Mouse (Mus musculus) heart, embryonic 10.5 days (tissue): ENCODE results near the gene Rpl15. TPM values are rescaled to one million over a fixed set of nuclear protein-coding genes. Genes with fewer than 3 reads are reported as not detected.

Experiments used
- polyA plus RNA-seq: library from polyadenylated mRNA; unstranded; fragments of >200 nt; fragmentation: Nextera tagmentation; extraction: Ambion mirVana; gene quantifications from 2 replicates; pipeline ENCODE4 v1.2.1, GENCODE M21; 2016

Rpl15 gene
- polyA plus RNA-seq, 1 experiment from 2014 or later = 406 TPM

Other genes starting within 250 kb of the Rpl15 start
- gene Nr1d2, start 32.3 kb downstream of the Rpl15 start, polyA plus RNA-seq = 5.4 and 8.8 TPM in 2 replicates
- gene Nkiras1, start 255 bp downstream of the Rpl15 start, polyA plus RNA-seq = 14.8 and 16.7 TPM in 2 replicates
- 63.9 and 107 TPM in 2 replicates for gene Ube2e1, start 60.5 kb upstream of the Rpl15 start, polyA plus RNA-seq